Mouse (Mus musculus): Measurements from ENCODE around the gene Hspa8.

The Hspa8 gene

DNA sequence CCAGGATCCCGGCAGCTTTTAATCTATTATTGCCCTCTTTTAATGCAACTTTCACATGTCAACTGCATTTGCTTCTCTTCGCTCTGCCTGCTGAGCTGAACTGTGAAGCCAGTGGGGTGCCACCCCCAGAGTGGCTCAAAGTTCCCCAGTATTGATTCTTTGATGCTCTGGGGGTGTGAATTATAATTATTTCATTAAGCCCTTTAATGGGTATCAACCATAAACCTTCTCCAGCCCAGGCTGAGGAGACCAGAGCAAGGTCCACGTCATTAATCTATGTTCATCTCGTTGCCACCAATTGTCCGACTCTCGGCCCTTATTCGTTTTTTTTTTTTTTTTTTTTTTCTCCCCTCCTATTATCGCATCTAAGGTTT, 8.1 kb downstream of the Hspa8 start:
- no peak for DNase-seq (ENCODE audit: low spot score)

DNA sequence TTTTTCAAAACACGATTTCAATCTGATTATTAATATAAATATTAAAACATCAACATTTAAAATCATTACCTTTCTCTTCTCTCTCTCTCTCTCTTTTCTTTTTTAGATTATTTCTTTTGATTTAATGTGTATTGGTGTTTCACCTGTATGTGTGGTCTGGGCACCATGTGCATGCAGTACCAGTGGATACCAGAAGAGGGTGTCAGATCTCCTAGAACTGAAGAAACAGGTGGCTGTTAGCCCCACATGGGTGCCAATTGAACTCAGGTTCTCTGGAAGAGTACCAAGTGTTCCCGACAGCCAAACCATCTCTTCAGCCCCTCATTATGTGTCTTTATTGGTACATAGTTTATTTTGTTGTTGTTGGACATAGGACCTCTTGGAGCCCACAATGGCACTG, 11.1 kb downstream of the Hspa8 start:
- DNase-seq (ENCODE audit: low spot score), result no peak

DNA sequence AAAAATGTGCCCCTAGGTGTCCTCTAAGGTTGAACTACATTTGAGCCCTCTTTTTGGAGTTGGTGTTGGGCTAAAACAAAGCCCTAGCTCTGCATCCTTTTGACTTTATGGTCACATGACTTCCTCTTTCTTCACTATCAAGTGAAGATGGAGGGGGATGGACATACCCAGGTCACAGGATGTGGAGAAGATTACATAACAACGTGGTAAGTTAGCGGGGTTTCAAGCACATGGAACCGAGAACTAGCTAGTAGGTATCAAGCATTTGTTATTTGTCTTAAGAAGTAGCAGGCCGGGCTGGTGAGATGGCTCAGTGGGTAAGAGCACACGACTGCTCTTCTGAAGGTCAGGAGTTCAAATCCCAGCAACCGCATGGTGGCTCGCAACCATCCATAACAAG, 13.3 kb downstream of the Hspa8 start:
- no peak for DNase-seq (ENCODE audit: low spot score)

DNA sequence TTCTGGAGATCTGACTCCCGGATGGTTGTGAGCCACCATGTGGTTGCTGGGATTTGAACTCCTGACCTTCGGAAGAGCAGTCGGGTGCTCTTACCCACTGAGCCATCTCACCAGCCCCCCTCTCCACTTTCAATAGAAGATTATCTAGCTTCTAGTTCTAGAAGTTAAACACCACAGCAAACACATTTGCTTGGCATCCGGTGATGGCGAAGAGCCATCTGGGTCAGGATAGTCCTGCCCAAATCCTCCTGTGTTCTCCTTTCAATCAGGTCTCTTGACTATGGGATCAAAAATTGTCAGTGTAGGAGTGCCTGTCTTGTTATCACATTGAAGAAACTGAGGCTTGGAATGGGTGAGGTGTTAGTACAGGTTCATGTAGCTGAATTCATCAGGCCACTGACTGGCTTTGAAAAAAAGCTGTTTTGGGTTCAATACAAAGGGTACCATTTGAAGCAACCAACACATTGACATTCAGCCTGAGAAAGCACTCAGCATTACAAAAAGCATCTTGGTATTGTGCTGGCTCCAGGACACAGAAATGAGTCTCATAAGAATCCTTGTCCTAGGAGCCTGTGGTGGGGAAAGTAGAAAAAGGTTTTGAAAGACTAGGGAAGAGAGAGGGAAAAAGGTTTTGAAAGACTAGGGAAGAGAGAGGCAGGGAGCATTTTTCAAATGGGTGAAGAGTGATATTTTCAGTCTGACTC, 16.7 kb downstream of the Hspa8 start:
- no peak for DNase-seq (ENCODE audit: low spot score)

DNA sequence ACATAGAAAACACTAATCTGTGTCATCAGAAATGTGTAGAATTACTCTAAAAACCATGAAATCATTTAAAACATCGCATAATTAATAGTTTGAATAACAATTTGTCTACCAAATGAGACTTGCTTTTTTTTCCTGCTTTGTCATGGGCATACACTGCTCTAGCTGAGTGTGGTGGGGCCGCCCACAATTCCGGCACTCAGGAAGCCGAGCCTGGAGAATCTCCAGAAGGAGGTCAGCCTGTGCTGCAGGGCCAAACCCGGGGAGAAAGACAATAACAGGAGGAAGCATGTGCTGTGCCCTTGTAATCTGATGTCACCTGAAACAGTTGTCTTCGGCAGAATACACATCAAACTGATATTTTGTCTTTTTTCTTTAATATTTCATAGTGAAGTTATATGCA, 24.8 kb downstream of the Hspa8 start:
- DNase-seq (ENCODE audit: low spot score), result no peak

DNA sequence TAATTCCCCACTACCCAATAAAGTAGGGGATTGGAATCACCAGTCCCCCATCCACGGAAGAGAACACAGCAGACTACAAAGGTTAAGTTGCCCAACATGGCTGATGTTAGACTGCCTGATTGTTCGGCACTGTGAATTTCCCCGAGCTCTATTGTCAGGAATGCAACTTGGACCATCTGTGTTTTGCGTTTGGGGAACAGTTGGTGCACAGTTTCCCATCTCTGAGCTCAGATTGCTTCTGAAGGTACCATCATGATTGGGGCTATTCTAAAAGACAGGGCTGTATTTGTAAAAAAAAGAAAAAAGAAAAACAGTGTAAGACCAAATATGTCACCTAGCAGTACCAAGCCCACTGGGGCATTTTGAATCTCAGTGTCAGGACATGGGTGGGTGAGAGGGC, 26.6 kb downstream of the Hspa8 start:
- no peak for DNase-seq (ENCODE audit: low spot score)

DNA sequence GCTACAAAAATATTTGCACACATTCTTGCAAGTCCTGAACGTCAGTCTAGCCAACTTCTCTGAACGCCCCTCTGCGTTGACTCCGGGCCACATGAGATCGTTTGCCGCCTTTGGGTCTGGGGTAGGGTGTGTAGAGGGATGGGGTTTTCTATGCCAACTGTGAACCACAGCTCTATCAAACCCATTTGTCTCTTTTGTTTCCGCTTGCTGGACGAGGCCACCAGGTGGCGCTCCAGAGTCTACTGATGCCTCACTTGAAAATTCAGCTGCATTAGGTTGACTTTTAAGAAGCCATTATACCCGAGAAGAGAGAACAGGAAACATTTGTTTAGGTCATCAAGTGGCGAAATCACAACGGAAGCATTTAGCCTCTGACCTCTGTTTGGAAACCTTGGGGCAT, 33.8 kb downstream of the Hspa8 start:
- peak; percentile 9 for DNase-seq (ENCODE audit: low spot score)

DNA sequence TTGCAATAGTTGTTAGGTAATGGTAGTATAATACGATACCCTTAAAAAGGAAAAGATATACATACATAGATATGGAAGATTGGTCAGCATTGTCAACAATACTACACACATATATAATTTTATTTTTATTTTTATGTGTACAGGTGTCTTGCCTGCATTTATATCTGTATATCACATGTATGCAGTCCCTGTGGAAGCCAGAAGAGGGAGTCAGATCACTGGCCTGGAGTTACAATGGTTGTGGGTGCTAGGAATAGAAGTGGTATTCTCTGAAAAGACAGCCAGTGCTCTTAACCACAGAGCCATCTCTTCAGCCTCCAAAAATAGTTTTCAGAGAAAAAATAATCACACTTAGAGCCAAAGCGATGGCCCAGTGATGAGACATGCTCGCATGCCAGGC, 35.9 kb downstream of the Hspa8 start:
- DNase-seq (ENCODE audit: low spot score), result no peak

DNA sequence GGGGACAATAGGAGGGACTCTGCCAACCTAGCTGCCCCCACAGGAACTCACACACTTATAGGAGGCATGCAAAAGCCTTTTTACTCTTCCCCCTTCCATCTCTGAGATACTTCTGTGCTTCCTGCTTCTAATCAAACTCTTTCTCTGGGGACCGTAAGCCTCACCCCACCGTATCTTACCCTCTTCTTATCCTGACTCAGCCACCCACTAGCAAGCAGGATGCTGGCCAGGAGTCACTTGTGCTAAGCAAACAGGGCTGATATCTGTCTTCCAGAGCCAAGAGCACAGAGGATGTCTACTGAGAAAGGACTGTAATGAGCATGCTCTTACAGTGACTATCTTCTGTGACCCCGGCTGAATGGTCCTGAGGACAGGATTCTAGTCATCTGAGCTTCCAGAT, 38.9 kb downstream of the Hspa8 start:
- DNase-seq (ENCODE audit: low spot score), result no peak

DNA sequence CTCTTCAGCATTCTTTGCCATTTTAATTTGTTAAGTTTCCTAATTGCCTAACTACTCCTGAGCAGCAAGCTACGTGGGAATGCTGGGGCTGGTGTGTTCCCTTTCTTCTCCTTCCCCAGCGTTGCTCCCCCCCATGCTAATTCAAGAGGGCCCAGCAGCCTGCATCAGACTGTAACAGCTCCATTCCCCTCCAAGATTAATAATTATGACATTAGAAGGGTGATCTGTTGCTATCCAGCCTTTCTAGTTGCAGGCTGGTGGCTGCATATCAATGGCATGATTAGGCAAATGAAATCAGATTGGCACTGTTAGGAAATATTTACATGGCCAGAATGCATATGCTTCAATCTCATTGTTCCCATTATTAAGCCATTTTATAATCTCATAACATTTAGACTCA, 50.7 kb downstream of the Hspa8 start:
- no peak for DNase-seq (ENCODE audit: low spot score)

DNA sequence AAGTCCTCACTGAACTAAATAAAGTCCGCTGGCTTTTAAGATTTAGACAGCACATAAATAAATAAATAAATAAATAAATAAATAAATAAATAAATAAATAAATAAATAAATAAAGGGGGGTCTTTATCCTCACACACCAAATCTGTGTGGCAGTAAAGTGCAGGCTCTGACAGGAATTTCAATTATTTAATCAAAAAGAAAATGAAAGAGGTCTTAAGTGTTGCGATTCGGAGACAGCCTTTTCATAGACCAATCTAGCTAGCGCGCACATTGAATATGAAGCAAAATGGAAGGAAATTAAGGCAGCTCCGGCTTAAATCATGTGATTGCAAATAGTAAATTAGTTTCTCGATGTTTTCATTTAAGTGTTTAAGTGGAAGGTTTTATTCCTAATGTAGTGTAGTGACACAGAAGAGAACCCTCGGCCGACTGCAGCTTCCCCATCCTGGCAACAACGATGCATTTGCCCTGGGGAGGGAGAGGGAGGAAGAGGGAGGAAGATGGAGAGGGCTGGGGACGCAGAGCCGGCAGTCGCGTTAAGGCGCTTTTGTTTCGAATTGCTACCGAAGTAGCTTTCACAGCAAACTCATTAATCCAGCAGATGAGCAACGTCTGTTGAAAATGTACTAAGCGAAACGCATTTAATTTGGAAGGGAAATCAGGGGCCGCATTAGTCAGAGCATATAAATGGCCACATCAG, 57.8 kb downstream of the Hspa8 start:
- DNase-seq (ENCODE audit: low spot score), result no peak

DNA sequence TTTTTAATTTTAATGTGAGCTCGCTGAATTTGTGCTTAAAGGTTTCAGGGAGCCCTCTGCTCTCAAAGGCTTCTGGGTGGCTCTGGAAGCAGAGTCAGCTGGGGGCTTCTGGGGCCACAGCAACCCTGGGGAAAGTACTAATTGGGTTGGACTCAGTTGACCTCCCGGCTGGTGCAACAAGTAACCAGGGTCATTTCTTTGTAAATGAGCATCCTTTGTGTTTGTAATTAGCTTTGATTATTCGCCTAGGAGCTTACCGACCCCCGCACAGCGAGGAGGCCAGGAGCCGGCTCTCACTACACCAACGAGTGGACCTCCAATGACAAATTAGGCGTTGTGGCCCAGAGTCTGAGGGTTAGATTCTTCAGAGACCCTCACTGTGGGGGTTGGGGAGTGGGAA, 58.4 kb downstream of the Hspa8 start:
- DNase-seq (ENCODE audit: low spot score), result no peak

Data from ovary, adult 18-20 months (tissue).